Mouse (Mus musculus) lung, postnatal 0 days (tissue): Measurements from ENCODE around the gene Cd247.

Experiments used
- CTCF ChIP-seq: IDR thresholded peaks from 2 replicates; pipeline ENCODE4 v1.5.1; 2016; ENCODE audit warnings: antibody characterized with exemption, mild to moderate bottlenecking
- EP300 ChIP-seq: IDR thresholded peaks from 2 replicates; pipeline ENCODE4 v1.6.1; 2016; ENCODE audit warnings: antibody characterized with exemption, mild to moderate bottlenecking, control low read depth

- TF ChIP-seq CTCF (no peak), EP300 (no peak)
Observed at GRCm38 (mm10) chr1:165848417-165848816, 59.9 kb downstream of the Cd247 start.
